Mouse (Mus musculus): ENCODE measurements around the gene Celsr1.

The Celsr1 gene

DNA sequence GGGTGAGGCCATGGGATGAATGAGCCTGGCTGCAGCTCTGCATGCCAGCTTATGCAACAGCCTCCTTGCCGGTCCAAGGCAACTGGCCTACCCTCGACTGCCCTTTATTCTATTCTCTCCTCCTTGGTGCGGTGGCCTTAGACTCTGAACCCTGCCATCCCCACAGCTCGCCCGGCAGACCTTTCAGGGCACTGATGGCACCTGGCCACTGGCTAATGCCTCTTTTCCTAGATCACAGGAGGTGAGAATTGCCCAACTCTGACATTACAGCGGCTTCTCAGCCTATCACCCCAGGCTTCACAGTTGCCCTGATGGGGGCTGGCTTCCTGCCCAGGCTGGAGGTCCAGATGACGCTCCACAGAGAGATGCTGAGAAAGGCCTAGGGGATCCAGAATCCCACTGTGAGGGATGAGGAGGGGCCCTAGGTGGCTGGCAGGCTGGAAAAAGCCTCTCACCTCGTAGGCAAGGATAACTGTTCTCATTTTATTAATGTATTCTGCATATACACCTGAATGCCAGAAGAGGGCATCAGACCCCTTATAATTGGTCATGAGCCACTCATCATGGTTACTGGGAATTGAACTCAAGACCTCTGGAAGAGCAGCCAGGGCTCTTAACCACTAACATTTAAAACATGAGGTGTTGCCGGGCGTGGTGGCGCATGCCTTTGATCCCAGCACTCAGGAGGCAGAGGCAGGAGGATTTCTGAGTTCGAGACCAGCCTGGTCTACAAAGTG lies 181.8 kb downstream of the Celsr1 start:
- DNase-seq (ENCODE audit: low read depth, low spot score): peak; percentile 25
- H3K27me3 ChIP-seq (ENCODE audit: control insufficient read depth, insufficient read depth, low read length, poor library complexity, severe bottlenecking): no peaks in the 10 kb centered on the region

More for the DNA sequence above, 181.8 kb downstream of the Celsr1 start:
- no peaks in the 10 kb centered on the region; the same call in 1 of the 2 replicates for H3K36me3 ChIP-seq (ENCODE audit: control insufficient read depth, insufficient read depth, low read length, poor library complexity, severe bottlenecking)
